ENCODE assay signal across 19 mouse cellular contexts in genomic region chr1:62859098-62859497, GRCm38 (mm10).
DNase-seq lines count a peak whose midpoint lies in the region; ATAC-seq and TF ChIP-seq lines count a peak whose summit lies in the region.
"Had no signal": no experiment of that assay in that cellular context is flagged by ENCODE, and none has a peak within 500 bp of the region (broad histone marks: within the 10 kb centered on the region; RNA-seq: fewer than 3 reads in every experiment).

No protein-coding gene starts in this region.

- TF ChIP-seq POLR2A in limb, embryonic 14.5 days (IDR thresholded peaks at IDR 0.05; ENCODE audit: borderline replicate concordance, extremely low read depth, insufficient read depth, insufficient read length): no peak

- ATAC-seq in heart, embryonic 12.5 days (ENCODE audit: insufficient number of reproducible peaks, low FRiP score): no peak
- no peak for ATAC-seq in heart, embryonic 11.5 days (replicated peaks; ENCODE audit: insufficient number of reproducible peaks, low FRiP score, low TSS enrichment)
- ATAC-seq in lung, embryonic 14.5 days (ENCODE audit: insufficient read depth): no peak
- ATAC-seq in embryonic facial prominence, embryonic 13.5 days (ENCODE audit: insufficient number of reproducible peaks, insufficient read depth, low FRiP score, low TSS enrichment, low read depth): no peak
- ATAC-seq in limb, embryonic 14.5 days (ENCODE audit: low FRiP score, low read depth): no peak
- no peak for ATAC-seq in liver, postnatal 0 days
- ATAC-seq in forebrain, embryonic 13.5 days: no peak
- ATAC-seq: hindbrain, postnatal 0 days; midbrain, embryonic 16.5 days had no signal

- H3K36me3 ChIP-seq in heart, embryonic 12.5 days: no peaks in the 10 kb centered on the region
- no peaks in the 10 kb centered on the region for H3K36me3 ChIP-seq in heart, embryonic 11.5 days (ENCODE audit: control insufficient read depth, insufficient read depth, low read length)
- no peaks in the 10 kb centered on the region for H3K36me3 ChIP-seq in lung, embryonic 14.5 days (ENCODE audit: insufficient read depth)
- H3K36me3 ChIP-seq in embryonic facial prominence, embryonic 13.5 days: no peaks in the 10 kb centered on the region
- H3K36me3 ChIP-seq in limb, embryonic 14.5 days (ENCODE audit: control insufficient read depth, insufficient read depth, low read length): no peaks in the 10 kb centered on the region
- no peaks in the 10 kb centered on the region for H3K36me3 ChIP-seq in liver, postnatal 0 days (replicated peaks; ENCODE audit: insufficient read depth, low read length)
- H3K36me3 ChIP-seq in forebrain, embryonic 13.5 days (ENCODE audit: poor library complexity, severe bottlenecking): no peaks in the 10 kb centered on the region
- H3K36me3 ChIP-seq: forebrain, embryonic 12.5 days; liver, embryonic 12.5 days had no signal

- H3K4me1 ChIP-seq in heart, embryonic 12.5 days (replicated peaks): peaks cover 26% of the 10 kb centered on the region
- peaks cover 16% of the 10 kb centered on the region for H3K4me1 ChIP-seq in heart, embryonic 11.5 days (ENCODE audit: control insufficient read depth, insufficient read depth, low read length)
- peaks cover 18% of the 10 kb centered on the region for H3K4me1 ChIP-seq in lung, embryonic 14.5 days (ENCODE audit: insufficient read depth)
- H3K4me1 ChIP-seq in embryonic facial prominence, embryonic 13.5 days: peaks cover 27% of the 10 kb centered on the region
- peaks cover 19% of the 10 kb centered on the region for H3K4me1 ChIP-seq in limb, embryonic 14.5 days (ENCODE audit: control insufficient read depth, insufficient read depth, low read length)
- H3K4me1 ChIP-seq in liver, postnatal 0 days (ENCODE audit: insufficient read depth): no peaks in the 10 kb centered on the region
- H3K4me1 ChIP-seq in forebrain, embryonic 13.5 days: peaks cover 14% of the 10 kb centered on the region; the same call in 1 of the 2 replicates

- no peaks in the 10 kb centered on the region for H3K27me3 ChIP-seq in heart, embryonic 12.5 days (replicated peaks)
- H3K27me3 ChIP-seq in heart, embryonic 11.5 days (ENCODE audit: control insufficient read depth, insufficient read depth, low read length): no peaks in the 10 kb centered on the region
- H3K27me3 ChIP-seq in lung, embryonic 14.5 days (ENCODE audit: insufficient read depth, low read length): no peaks in the 10 kb centered on the region
- H3K27me3 ChIP-seq in embryonic facial prominence, embryonic 13.5 days: no peaks in the 10 kb centered on the region
- no peaks in the 10 kb centered on the region for H3K27me3 ChIP-seq in limb, embryonic 14.5 days (ENCODE audit: control insufficient read depth, insufficient read depth, low read length)
- H3K27me3 ChIP-seq in liver, postnatal 0 days (ENCODE audit: insufficient read depth, low read length): no peaks in the 10 kb centered on the region
- no peaks in the 10 kb centered on the region for H3K27me3 ChIP-seq in forebrain, embryonic 13.5 days
- H3K27me3 ChIP-seq: forebrain, embryonic 12.5 days; liver, embryonic 12.5 days had no signal

- H3K9ac ChIP-seq in heart, embryonic 12.5 days: no peak overlapping the region
- H3K9ac ChIP-seq in heart, embryonic 11.5 days (ENCODE audit: low read depth, low read length): no peak overlapping the region
- no peak overlapping the region for H3K9ac ChIP-seq in lung, embryonic 14.5 days
- H3K9ac ChIP-seq in embryonic facial prominence, embryonic 13.5 days: no peak overlapping the region
- H3K9ac ChIP-seq in limb, embryonic 14.5 days (ENCODE audit: low read depth, low read length, severe bottlenecking): no peak overlapping the region
- no peak overlapping the region for H3K9ac ChIP-seq in liver, postnatal 0 days (replicated peaks)
- no peak overlapping the region for H3K9ac ChIP-seq in forebrain, embryonic 13.5 days
- H3K9ac ChIP-seq: forebrain, embryonic 12.5 days; liver, embryonic 12.5 days had no signal

- H3K4me2 ChIP-seq in heart, embryonic 12.5 days: no peak overlapping the region
- H3K4me2 ChIP-seq in heart, embryonic 11.5 days: no peak overlapping the region
- H3K4me2 ChIP-seq in lung, embryonic 14.5 days: no peak overlapping the region
- no peak overlapping the region for H3K4me2 ChIP-seq in embryonic facial prominence, embryonic 13.5 days
- no peak overlapping the region for H3K4me2 ChIP-seq in limb, embryonic 14.5 days (replicated peaks; ENCODE audit: low read depth, low read length, severe bottlenecking)
- H3K4me2 ChIP-seq in liver, postnatal 0 days (ENCODE audit: low read depth, low read length): no peak overlapping the region
- no peak overlapping the region for H3K4me2 ChIP-seq in forebrain, embryonic 13.5 days
- H3K4me2 ChIP-seq: forebrain, embryonic 12.5 days; liver, embryonic 12.5 days had no signal

- no peak overlapping the region for H3K4me3 ChIP-seq in heart, embryonic 12.5 days
- H3K4me3 ChIP-seq in heart, embryonic 11.5 days (ENCODE audit: low read depth, low read length): no peak overlapping the region
- no peak overlapping the region for H3K4me3 ChIP-seq in lung, embryonic 14.5 days (ENCODE audit: low read depth, low read length)
- no peak overlapping the region for H3K4me3 ChIP-seq in embryonic facial prominence, embryonic 13.5 days
- no peak overlapping the region for H3K4me3 ChIP-seq in limb, embryonic 14.5 days (replicated peaks; ENCODE audit: low read length)
- no peak overlapping the region for H3K4me3 ChIP-seq in liver, postnatal 0 days (ENCODE audit: low read depth, low read length)
- no peak overlapping the region for H3K4me3 ChIP-seq in forebrain, embryonic 13.5 days
- H3K4me3 ChIP-seq: forebrain, embryonic 12.5 days; liver, embryonic 12.5 days had no signal

- peak overlapping the region; percentile 43; the same call in 1 of the 2 replicates for H3K27ac ChIP-seq in heart, embryonic 12.5 days (ENCODE audit: poor library complexity, severe bottlenecking)
- no peak overlapping the region for H3K27ac ChIP-seq in heart, embryonic 11.5 days (ENCODE audit: low read depth, low read length)
- H3K27ac ChIP-seq in lung, embryonic 14.5 days (ENCODE audit: low read depth): 0 out of 2 replicates have a peak overlapping the region, but pooled peaks have one; percentile 50
- H3K27ac ChIP-seq in embryonic facial prominence, embryonic 13.5 days: peak overlapping the region; percentile 82
- no peak overlapping the region for H3K27ac ChIP-seq in limb, embryonic 14.5 days (replicated peaks; ENCODE audit: low read depth, low read length)
- no peak overlapping the region for H3K27ac ChIP-seq in liver, postnatal 0 days (ENCODE audit: low read depth)
- H3K27ac ChIP-seq in forebrain, embryonic 13.5 days: no peak overlapping the region
- H3K27ac ChIP-seq: forebrain, embryonic 12.5 days; hindbrain, postnatal 0 days; liver, embryonic 12.5 days had no signal

- no peak for TF ChIP-seq EP300 in liver, postnatal 0 days (IDR thresholded peaks at IDR 0.05; ENCODE audit: low read depth)

- 0 out of 2 replicates have a peak, but pooled peaks cover 5% of the 10 kb centered on the region for H3K9me3 ChIP-seq in heart, embryonic 12.5 days (replicated peaks)
- H3K9me3 ChIP-seq in heart, embryonic 11.5 days (replicated peaks; ENCODE audit: control insufficient read depth, low read length): no peaks in the 10 kb centered on the region
- no peaks in the 10 kb centered on the region for H3K9me3 ChIP-seq in lung, embryonic 14.5 days (ENCODE audit: low read depth, low read length)
- no peaks in the 10 kb centered on the region for H3K9me3 ChIP-seq in embryonic facial prominence, embryonic 13.5 days
- no peaks in the 10 kb centered on the region for H3K9me3 ChIP-seq in limb, embryonic 14.5 days (ENCODE audit: control insufficient read depth, low read length)
- H3K9me3 ChIP-seq in liver, postnatal 0 days (ENCODE audit: low read length): no peaks in the 10 kb centered on the region
- H3K9me3 ChIP-seq in forebrain, embryonic 13.5 days (replicated peaks): no peaks in the 10 kb centered on the region
- H3K9me3 ChIP-seq: liver, embryonic 12.5 days had no signal

- WGBS in heart, embryonic 12.5 days: 25% methylated on average over 2 of the region's 2 CpGs
- 33% methylated on average over 2 of the region's 2 CpGs for WGBS in heart, embryonic 11.5 days (ENCODE audit: insufficient replicate concordance)
- WGBS in lung, embryonic 14.5 days: 20% methylated on average over 2 of the region's 2 CpGs
- WGBS in embryonic facial prominence, embryonic 13.5 days: 27% methylated on average over 2 of the region's 2 CpGs
- 31% methylated on average over 2 of the region's 2 CpGs for WGBS in limb, embryonic 14.5 days
- 41% methylated on average over 2 of the region's 2 CpGs for WGBS in liver, postnatal 0 days (ENCODE audit: insufficient replicate concordance)
- WGBS in forebrain, embryonic 13.5 days: 37% methylated on average over 2 of the region's 2 CpGs

- DNase-seq in lung, embryonic 14.5 days: peak; percentile 51
- DNase-seq in lung, postnatal 14 days: no peak
- peak; percentile 45 for DNase-seq in limb, embryonic 14.5 days (ENCODE audit: low spot score)
- no peak for DNase-seq in liver, postnatal 0 days
- DNase-seq: adrenal gland, postnatal 14 days; cerebellum, adult 18-20 months; gastrocnemius, postnatal 14 days; kidney, adult 18-20 months; kidney, postnatal 14 days; layer of hippocampus, adult 9-11 months; thymus, adult 18-20 months had no signal

- TF ChIP-seq CTCF in lung, embryonic 14.5 days (IDR thresholded peaks at IDR 0.05; ENCODE audit: low read depth): no peak
- TF ChIP-seq CTCF in liver, postnatal 0 days (IDR thresholded peaks at IDR 0.05; ENCODE audit: low read depth): no peak

Comparison
In these comparisons a context has a peak if more than half of its experiments do, and no peak if none do; other contexts are left out.
1. H3K27ac ChIP-seq: peak in heart, embryonic 12.5 days (single experiment), lung, embryonic 14.5 days (single experiment) and embryonic facial prominence, embryonic 13.5 days (single experiment); none in heart, embryonic 11.5 days (single experiment), limb, embryonic 14.5 days (single experiment), liver, postnatal 0 days (single experiment) and forebrain, embryonic 13.5 days (single experiment).
2. DNase-seq: peak in lung, embryonic 14.5 days (single experiment) and limb, embryonic 14.5 days (single experiment); none in lung, postnatal 14 days (single experiment) and liver, postnatal 0 days (single experiment).